Mouse (Mus musculus): ENCODE results near the gene Kpna6.
A peak's percentile ranks its signal among the peaks of the same experiment; 100 is the strongest.

DNA sequence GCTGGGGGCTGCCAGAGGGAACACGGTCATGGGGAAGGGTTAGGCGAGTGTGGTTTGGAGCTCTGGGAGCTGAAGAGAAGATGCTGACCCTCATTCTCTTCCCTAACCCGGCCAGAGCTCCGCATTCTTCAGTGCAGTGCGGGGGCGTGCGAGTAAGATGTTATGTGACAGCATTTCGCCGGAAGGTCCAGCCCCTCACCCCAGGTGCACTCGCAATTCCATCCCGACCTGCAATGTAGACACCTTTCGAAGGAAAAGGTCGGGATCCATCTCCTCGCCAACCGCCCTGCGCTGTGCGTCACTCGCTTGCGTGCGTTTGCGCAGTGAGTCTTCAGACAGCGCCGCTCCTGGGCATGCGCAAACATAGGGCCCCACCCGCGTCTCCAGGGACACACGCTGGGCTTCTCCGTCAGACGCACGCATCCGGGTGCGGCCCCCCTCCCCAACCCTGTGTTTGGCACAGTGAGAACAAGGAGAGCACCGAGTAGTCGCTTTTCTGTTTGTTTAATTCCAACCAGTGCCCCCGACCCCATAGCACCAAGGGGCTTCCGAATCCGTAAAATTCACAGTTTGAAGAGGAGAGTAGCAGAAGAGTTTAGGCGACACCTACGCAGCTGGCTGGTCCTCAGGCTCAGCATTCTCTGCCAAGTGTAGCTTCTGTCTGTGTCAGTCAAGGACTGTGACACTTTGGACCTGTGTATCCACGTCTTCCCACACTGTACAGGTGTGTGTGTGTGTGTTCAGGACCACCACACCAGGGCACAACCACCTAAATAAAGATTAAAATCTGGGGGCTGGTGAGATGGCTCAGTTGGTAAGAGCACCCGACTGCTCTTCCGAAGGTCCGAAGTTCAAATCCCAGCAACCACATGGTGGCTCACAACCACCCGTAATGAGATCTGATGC, 53.5 kb downstream of the Kpna6 start, which contains the start of gene Iqcc:
- TF ChIP-seq CTCF (conservative IDR thresholded peaks at IDR 0.05; ENCODE audit: insufficient read depth, insufficient read length, low read depth, low read length) = no peak
- TF ChIP-seq POLR2A (IDR thresholded peaks at IDR 0.05; ENCODE audit: low read depth, low read length) = peak; percentile 99

Measured in kidney, adult 2 months (tissue).